Comparison of ENCODE assay signal across 9 mouse cellular contexts in genomic region chr16:22302606-22303005, GRCm38 (mm10). TPM values are rescaled to one million over a fixed set of nuclear protein-coding genes. Genes with fewer than 3 reads are reported as not detected.
DNase-seq lines count a peak whose midpoint lies in the region; ATAC-seq and TF ChIP-seq lines count a peak whose summit lies in the region.
"Had no signal": no experiment of that assay in that cellular context is flagged by ENCODE, and none has a peak within 500 bp of the region (broad histone marks: within the 10 kb centered on the region; RNA-seq: fewer than 3 reads in every experiment).

No protein-coding gene starts in this region.

- H3K9ac ChIP-seq in intestine, postnatal 0 days (ENCODE audit: low read depth, low read length), result no peak overlapping the region
- H3K9ac ChIP-seq in neural tube, embryonic 11.5 days (ENCODE audit: low read length), result no peak overlapping the region
- H3K9ac ChIP-seq: embryonic facial prominence, embryonic 13.5 days had no signal

- TF ChIP-seq CTCF in intestine, postnatal 0 days (IDR thresholded peaks at IDR 0.05; ENCODE audit: low read depth), result peak; percentile 95
- peak; percentile 81; the same call in 1 of the 2 replicates for TF ChIP-seq CTCF in testis, adult 2 months (IDR thresholded peaks at IDR 0.05; ENCODE audit: control insufficient read depth, insufficient read depth, insufficient replicate concordance, low read depth, low read length)

- 0 out of 2 replicates have a peak, but pooled peaks cover 3% of the 10 kb centered on the region for H3K4me1 ChIP-seq in intestine, postnatal 0 days (replicated peaks; ENCODE audit: control insufficient read depth, insufficient read depth, low read length)
- H3K4me1 ChIP-seq in neural tube, embryonic 11.5 days (ENCODE audit: control insufficient read depth, insufficient read depth, low read length), result no peaks in the 10 kb centered on the region
- no peaks in the 10 kb centered on the region for H3K4me1 ChIP-seq in testis, adult 2 months (ENCODE audit: control insufficient read depth, insufficient read depth, low read length)

- no peak for TF ChIP-seq POLR2A in testis, adult 2 months (IDR thresholded peaks at IDR 0.05; ENCODE audit: control insufficient read depth, low read depth, low read length)

- H3K4me3 ChIP-seq in intestine, postnatal 0 days (ENCODE audit: low read depth, low read length), result no peak overlapping the region
- no peak overlapping the region for H3K4me3 ChIP-seq in neural tube, embryonic 11.5 days (ENCODE audit: low read depth, low read length)
- no peak overlapping the region for H3K4me3 ChIP-seq in testis, adult 2 months (ENCODE audit: control insufficient read depth, low read depth, low read length)
- H3K4me3 ChIP-seq: embryonic facial prominence, embryonic 13.5 days had no signal

- ATAC-seq in intestine, postnatal 0 days, result no peak
- no peak for ATAC-seq in neural tube, embryonic 11.5 days (ENCODE audit: insufficient read depth, low FRiP score, low TSS enrichment)

- no peaks in the 10 kb centered on the region for H3K27me3 ChIP-seq in intestine, postnatal 0 days (replicated peaks; ENCODE audit: control insufficient read depth, insufficient read depth, low read length)
- H3K27me3 ChIP-seq in neural tube, embryonic 11.5 days (ENCODE audit: control insufficient read depth, insufficient read depth, low read length), result no peaks in the 10 kb centered on the region
- no peaks in the 10 kb centered on the region for H3K27me3 ChIP-seq in testis, adult 2 months (ENCODE audit: control insufficient read depth, insufficient read depth, low read length)
- H3K27me3 ChIP-seq: embryonic facial prominence, embryonic 13.5 days had no signal

- DNase-seq in 416B (ENCODE audit: low read depth), result peak; percentile 73
- peak; percentile 51 for DNase-seq in T-cell, adult 2 months (ENCODE audit: low spot score)
- peak; percentile 88 to 93 for DNase-seq in cerebellum, postnatal 25 days
- DNase-seq in frontal cortex, postnatal 36 days (ENCODE audit: low spot score in 2 of 2), result peak; percentile 71 to 74
- DNase-seq in left cerebral cortex, postnatal 36 days (ENCODE audit: low spot score in 2 of 2), result peak; percentile 60 to 67
- DNase-seq in neural tube, embryonic 11.5 days (ENCODE audit: low spot score), result peak; percentile 69

- H3K27ac ChIP-seq in intestine, postnatal 0 days (ENCODE audit: low read depth, low read length), result no peak overlapping the region
- no peak overlapping the region for H3K27ac ChIP-seq in neural tube, embryonic 11.5 days (ENCODE audit: low read depth, low read length)
- no peak overlapping the region for H3K27ac ChIP-seq in testis, adult 2 months (ENCODE audit: control insufficient read depth, insufficient read depth, low read depth, low read length)
- H3K27ac ChIP-seq: embryonic facial prominence, embryonic 13.5 days had no signal

- no peaks in the 10 kb centered on the region for H3K36me3 ChIP-seq in intestine, postnatal 0 days (ENCODE audit: control insufficient read depth, insufficient read depth)
- no peaks in the 10 kb centered on the region for H3K36me3 ChIP-seq in neural tube, embryonic 11.5 days (ENCODE audit: control insufficient read depth, insufficient read depth, low read length)
- no peaks in the 10 kb centered on the region for H3K36me3 ChIP-seq in testis, adult 2 months (ENCODE audit: control insufficient read depth, insufficient read depth, low read length)
- H3K36me3 ChIP-seq: embryonic facial prominence, embryonic 13.5 days had no signal

- no peaks in the 10 kb centered on the region for H3K9me3 ChIP-seq in intestine, postnatal 0 days (ENCODE audit: control insufficient read depth)
- no peaks in the 10 kb centered on the region for H3K9me3 ChIP-seq in neural tube, embryonic 11.5 days (ENCODE audit: control insufficient read depth, low read length)
- H3K9me3 ChIP-seq: embryonic facial prominence, embryonic 13.5 days had no signal

- 13% methylated on average over 5 of the region's 5 CpGs for WGBS in intestine, postnatal 0 days
- WGBS in neural tube, embryonic 11.5 days, result 33% methylated on average over 5 of the region's 5 CpGs

- H3K4me2 ChIP-seq in intestine, postnatal 0 days (replicated peaks; ENCODE audit: low read depth), result no peak overlapping the region
- no peak overlapping the region for H3K4me2 ChIP-seq in neural tube, embryonic 11.5 days (ENCODE audit: low read depth)
- H3K4me2 ChIP-seq: embryonic facial prominence, embryonic 13.5 days had no signal

- intact Hi-C loops in left cerebral cortex, postnatal 36 days (cut with DNase I), result loop anchor here (2.0 to 5.0 kb wide), 2 partner anchors 252 to 505 kb away; no protein-coding TSS in a partner anchor

RNA-seq across cellular contexts. Expression of gene Tra2b, which starts 36.8 kb away (rescaled TPM):
- 132 and 134 TPM in 2 replicates for polyA plus RNA-seq in intestine, postnatal 0 days (2015; fragmentation: Nextera tagmentation; extraction: Ambion mirVana)
- 10 to 100 TPM; 64.1 to 71.4 TPM for total RNA-seq in left cerebral cortex, postnatal 36 days (2021)
- 453 and 461 TPM in 2 replicates for polyA plus RNA-seq in neural tube, embryonic 11.5 days (2014; fragmentation: Nextera tagmentation; extraction: Ambion mirVana)
- polyA plus RNA-seq in testis, adult 2 months (2012; rRNA removed), result 51.2 and 59.4 TPM in 2 replicates
